Mouse (Mus musculus) liver, embryonic 14.5 days (tissue): ENCODE data around the gene Smyd4.

Experiments used
- CTCF ChIP-seq: IDR thresholded peaks from 2 replicates; pipeline ENCODE4 v1.5.1; 2016; ENCODE audit warnings: antibody characterized with exemption, low read depth, control low read depth
- EP300 ChIP-seq: IDR thresholded peaks from 2 replicates; pipeline ENCODE4 v1.6.1; 2016; ENCODE audit warnings: antibody characterized with exemption, low read depth

GRCm38 (mm10) chr11:75340698-75341345, 7.4 kb upstream of the Smyd4 start:
- TF ChIP-seq CTCF (no peak), EP300 (no peak)
